Mouse (Mus musculus) bone marrow macrophage, adult 2 months (primary cell): ENCODE results near the gene Prkra.

Experiments
- CTCF ChIP-seq: IDR thresholded peaks from 2 replicates; pipeline ENCODE4 v1.5.1; 2012; ENCODE audit warnings: low read depth, mild to moderate bottlenecking, low read length, moderate library complexity
- POLR2A ChIP-seq: IDR thresholded peaks from 2 replicates; pipeline ENCODE4 v1.6.1; 2012; ENCODE audit warnings: mild to moderate bottlenecking, low read depth, low read length, borderline replicate concordance

DNA sequence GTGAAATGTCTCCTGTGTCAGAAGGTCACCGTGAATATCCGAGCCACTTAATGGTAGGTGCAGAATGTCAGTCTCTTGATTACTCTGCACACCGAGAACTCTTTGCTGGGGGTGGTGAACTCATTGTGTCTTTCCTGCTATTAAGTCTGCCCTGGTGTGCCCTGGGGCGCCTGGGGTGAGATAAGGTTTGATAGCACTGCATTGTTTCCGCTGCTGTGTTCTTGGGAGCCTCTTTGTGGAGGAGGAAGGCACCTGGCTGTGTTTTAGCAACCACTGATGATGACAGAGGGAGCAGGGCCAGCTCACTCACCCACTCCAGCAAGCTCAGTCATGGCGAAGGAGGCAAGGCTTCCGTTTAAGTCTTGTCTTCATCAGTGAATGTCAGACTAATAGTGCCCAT is 40.3 kb upstream of the Prkra start:
- TF ChIP-seq POLR2A = no peak
- TF ChIP-seq CTCF = no peak
